Mouse (Mus musculus) bone marrow macrophage, adult 2 months (primary cell): ENCODE results near the gene Col15a1.

Source experiments
- CTCF ChIP-seq: IDR thresholded peaks from 2 replicates; pipeline ENCODE4 v1.5.1; 2012; ENCODE audit warnings: low read depth, mild to moderate bottlenecking, low read length, moderate library complexity
- POLR2A ChIP-seq: IDR thresholded peaks from 2 replicates; pipeline ENCODE4 v1.6.1; 2012; ENCODE audit warnings: mild to moderate bottlenecking, low read depth, low read length, borderline replicate concordance

GRCm38 (mm10) chr4:47279085-47279707 is 71.2 kb downstream of the Col15a1 start:
- TF ChIP-seq CTCF (no peak), POLR2A (no peak)
